Mouse (Mus musculus) CH12.LX (cell line): ENCODE data around the gene Itgb2. TPM values are rescaled to one million over a fixed set of nuclear protein-coding genes. Genes with fewer than 3 reads are reported as not detected.

ENCODE experiments used
- DNase-seq: peaks from one replicate; pipeline ENCODE4 v3.0.0-alpha.2; 2013; ENCODE audit errors: extremely low read depth
- H3K27ac ChIP-seq: 2 replicates; pipeline ENCODE4 v1.5.1; 2012; ENCODE audit warnings: low read depth, mild to moderate bottlenecking, control low read depth, moderate library complexity; ENCODE audit not compliant: insufficient read depth
- H3K27me3 ChIP-seq: replicated peaks from 2 replicates; pipeline ENCODE3; 2012; ENCODE audit warnings: inconsistent platforms
- H3K36me3 ChIP-seq, 2 experiments: replicated peaks in 1 of 2; 2 replicates each; pipeline versions ENCODE3 to v1.6.1; 2012; ENCODE audit warnings: inconsistent platforms in 1 of 2, low read length in 1 of 2, mild to moderate bottlenecking in 1 of 2, mixed read lengths in 1 of 2, moderate library complexity in 1 of 2; ENCODE audit not compliant: control insufficient read depth in 1 of 2, insufficient read depth in 1 of 2
- H3K4me1 ChIP-seq, 2 experiments: 2 replicates each; pipeline ENCODE4 v1.6.1; 2012; ENCODE audit warnings: inconsistent platforms in 1 of 2, moderate library complexity in 1 of 2; ENCODE audit not compliant: insufficient read depth in 2 of 2, control insufficient read depth in 1 of 2
- H3K4me2 ChIP-seq: 2 replicates; pipeline ENCODE4 v1.6.1; 2012; ENCODE audit warnings: low read depth, mild to moderate bottlenecking, control low read depth; ENCODE audit not compliant: poor library complexity, insufficient read depth, severe bottlenecking
- H3K4me3 ChIP-seq, 3 experiments: fragments of 150-350 bp in 1 of 3; sonication (generic) in 1 of 3; replicated peaks in 1 of 3; 2 replicates each; pipeline versions ENCODE3 to v1.5.1; 2011 to 2012; ENCODE audit warnings: low read depth in 2 of 3, low read length in 2 of 3, mild to moderate bottlenecking in 2 of 3, moderate library complexity in 2 of 3, control low read depth in 1 of 3, improper control_type of control experiment in 1 of 3, inconsistent platforms in 1 of 3, mixed read lengths in 1 of 3; ENCODE audit not compliant: poor library complexity in 1 of 3
- H3K79me2 ChIP-seq: replicated peaks from 2 replicates; pipeline ENCODE4 v1.6.1; 2012; ENCODE audit warnings: mild to moderate bottlenecking, moderate library complexity; ENCODE audit not compliant: control insufficient read depth, poor library complexity, insufficient read depth, severe bottlenecking; ENCODE audit errors: extremely low read depth
- H3K9ac ChIP-seq: 2 replicates; pipeline ENCODE4 v1.6.1; 2012; ENCODE audit warnings: low read depth, mild to moderate bottlenecking, control low read depth, moderate library complexity; ENCODE audit not compliant: insufficient read depth
- H3K9me3 ChIP-seq: replicated peaks from 2 replicates; pipeline ENCODE3; 2012; ENCODE audit warnings: low read length, inconsistent platforms, mixed read lengths
- CHD1 ChIP-seq: IDR thresholded peaks from 2 replicates; pipeline ENCODE4 v1.6.1; 2012; ENCODE audit warnings: low read depth, low read length, improper control_type of control experiment, inconsistent platforms
- E2F4 ChIP-seq: IDR thresholded peaks from 2 replicates; pipeline ENCODE4 v1.6.1; 2011; ENCODE audit warnings: low read depth, low read length, improper control_type of control experiment; ENCODE audit not compliant: insufficient replicate concordance
- ELF1 ChIP-seq: IDR thresholded peaks from 2 replicates; pipeline ENCODE4 v1.6.1; 2014; ENCODE audit warnings: low read depth, mild to moderate bottlenecking, inconsistent platforms, low read length, improper control_type of control experiment
- ETS1 ChIP-seq: conservative IDR thresholded peaks from 2 replicates; pipeline ENCODE4 v1.6.1; 2012; ENCODE audit warnings: low read depth, mild to moderate bottlenecking, inconsistent platforms, low read length, improper control_type of control experiment, moderate library complexity
- HCFC1 ChIP-seq: IDR thresholded peaks from 2 replicates; pipeline ENCODE4 v1.6.1; 2012; ENCODE audit warnings: low read depth, mild to moderate bottlenecking, inconsistent platforms, low read length, improper control_type of control experiment
- JUN ChIP-seq: IDR thresholded peaks from 2 replicates; pipeline ENCODE4 v1.6.1; 2011; ENCODE audit warnings: low read depth, mild to moderate bottlenecking, low read length, improper control_type of control experiment, moderate library complexity; ENCODE audit not compliant: insufficient read depth
- KAT2A ChIP-seq: IDR thresholded peaks from 2 replicates; pipeline ENCODE4 v1.6.1; 2012; ENCODE audit warnings: low read length, improper control_type of control experiment, inconsistent platforms; ENCODE audit not compliant: insufficient replicate concordance
- MAX ChIP-seq: IDR thresholded peaks from 2 replicates; pipeline ENCODE4 v1.6.1; 2011; ENCODE audit warnings: low read length, improper control_type of control experiment
- NRF1 ChIP-seq: IDR thresholded peaks from 2 replicates; pipeline ENCODE4 v1.6.1; 2014; ENCODE audit warnings: low read depth, mild to moderate bottlenecking, inconsistent platforms, low read length, improper control_type of control experiment, moderate library complexity
- POLR2A ChIP-seq: IDR thresholded peaks from 2 replicates; pipeline ENCODE4 v1.6.1; 2011; ENCODE audit warnings: low read depth, mild to moderate bottlenecking, improper control_type of control experiment, low read length
- RAD21 ChIP-seq: IDR thresholded peaks from 2 replicates; pipeline ENCODE4 v1.6.1; 2011; ENCODE audit warnings: low read depth, mild to moderate bottlenecking, low read length, improper control_type of control experiment, moderate library complexity
- SIN3A ChIP-seq: IDR thresholded peaks from 2 replicates; pipeline ENCODE4 v1.6.1; 2012; ENCODE audit warnings: low read length, improper control_type of control experiment, inconsistent platforms
- SMC3 ChIP-seq: IDR thresholded peaks from 2 replicates; pipeline ENCODE4 v1.6.1; 2011; ENCODE audit warnings: low read depth, low read length, improper control_type of control experiment
- TBP ChIP-seq: conservative IDR thresholded peaks from 2 replicates; pipeline ENCODE4 v1.6.1; 2011; ENCODE audit warnings: low read depth, low read length, improper control_type of control experiment
- TCF12 ChIP-seq: IDR thresholded peaks from 2 replicates; pipeline ENCODE4 v1.6.1; 2014; ENCODE audit warnings: low read depth, mild to moderate bottlenecking, inconsistent platforms, low read length, improper control_type of control experiment
- dilution Hi-C: fragments of 300-500 bp; cut with MboI; formaldehyde crosslinking; loops from 2 replicates; pipeline ENCODE4 v1.14.3; 2020; ENCODE audit warnings: low sequenced_read_pairs; ENCODE audit not compliant: extremely low pct_unique_long_range_greater_than_20kb, extremely low pct_ligation_motif_present
- in situ Hi-C: fragments of 300-500 bp; cut with MboI; formaldehyde crosslinking; loops from 3 replicates; pipeline ENCODE4 v1.14.3; 2019; ENCODE audit warnings: low sequenced_read_pairs, low pct_ligation_motif_present, low pct_unique_long_range_greater_than_20kb, mixed read lengths
- polyA plus RNA-seq: library from polyadenylated mRNA; unstranded; fragments of >175 nt; gene quantifications from 2 replicates; pipeline ENCODE4 v1.2.1, GENCODE M21; 2012; ENCODE audit warnings: low read depth; ENCODE audit not compliant: insufficient read length
- total RNA-seq, 2 experiments: library from RNA; depleted of rRNA; stranded (reverse); fragments of 300-350 nt in 1 of 2; fragments of >200 nt in 1 of 2; gene quantifications; 2 replicates each; pipeline ENCODE4 v1.2.3; 2012 to 2014

The Itgb2 gene
- total and polyA plus RNA-seq, 3 experiments, result 32.6 to 54.1 (median 40.2) TPM

- Histone ChIP-seq H3K9me3 (no peaks in the 10 kb centered on the region), H3K79me2 (no peaks in the 10 kb centered on the region), H3K9ac (no peak overlapping the region), H3K4me1 (no peaks in the 10 kb centered on the region), H3K4me2 (no peak overlapping the region), H3K36me3 (peaks cover 49 to 88% of the 10 kb centered on the region in 2 experiments), H3K27ac (no peak overlapping the region), H3K4me3 (no peak overlapping the region), H3K27me3 (no peaks in the 10 kb centered on the region)
- no peak for TF ChIP-seq NRF1
- no peak for TF ChIP-seq MAX
- no peak for TF ChIP-seq SMC3
- TF ChIP-seq CHD1, result no peak
- no peak for TF ChIP-seq HCFC1
- no peak for TF ChIP-seq KAT2A
- no peak for TF ChIP-seq TBP
- no peak for TF ChIP-seq JUN
- no peak for TF ChIP-seq SIN3A
- no peak for TF ChIP-seq POLR2A
- TF ChIP-seq ETS1, result no peak
- no peak for TF ChIP-seq TCF12
- TF ChIP-seq E2F4, result no peak
- TF ChIP-seq ELF1, result no peak
- TF ChIP-seq RAD21, result no peak
- no peak for DNase-seq
- in situ Hi-C loops, result no loop called here
- dilution Hi-C loops, result no loop called here
Observed at GRCm38 (mm10) chr10:77613409-77613808, 83.4 kb downstream of the Itgb2 start.

Other genes with a start within 250 kb of the Itgb2 start
- 1.7 and 2.3 TPM in 2 replicates for gene Adarb1, start 112.0 kb upstream of the Itgb2 start, total RNA-seq (2012; rRNA removed)
- gene Adarb1, start 112.0 kb upstream of the Itgb2 start, total RNA-seq (2014; rRNA removed), result 2.0 and 3.5 TPM in 2 replicates
- 2.4 and 2.9 TPM in 2 replicates for gene Adarb1, start 112.0 kb upstream of the Itgb2 start, polyA plus RNA-seq
- gene Fam207a, start 14.5 kb upstream of the Itgb2 start, total RNA-seq (2012; rRNA removed), result 46.1 and 56.1 TPM in 2 replicates
- 42.4 and 43.1 TPM in 2 replicates for gene Fam207a, start 14.5 kb upstream of the Itgb2 start, total RNA-seq (2014; rRNA removed)
- 65.4 and 88.6 TPM in 2 replicates for gene Fam207a, start 14.5 kb upstream of the Itgb2 start, polyA plus RNA-seq
- gene Pttg1ip, start 51.5 kb downstream of the Itgb2 start, total RNA-seq (2012; rRNA removed), result 20.7 and 21.7 TPM in 2 replicates
- 24.2 and 25.3 TPM in 2 replicates for gene Pttg1ip, start 51.5 kb downstream of the Itgb2 start, total RNA-seq (2014; rRNA removed)
- gene Pttg1ip, start 51.5 kb downstream of the Itgb2 start, polyA plus RNA-seq, result 18.9 and 20.3 TPM in 2 replicates
- gene Sumo3, start 75.8 kb downstream of the Itgb2 start, total RNA-seq (2012; rRNA removed), result 54.4 and 57.2 TPM in 2 replicates
- gene Sumo3, start 75.8 kb downstream of the Itgb2 start, total RNA-seq (2014; rRNA removed), result 81.2 TPM in 2 replicates
- gene Sumo3, start 75.8 kb downstream of the Itgb2 start, polyA plus RNA-seq, result 87.9 and 130 TPM in 2 replicates
- gene Gm49325, start 75.9 kb downstream of the Itgb2 start, total RNA-seq (2012; rRNA removed), result 0.55 TPM in 1 of 2 replicates, not detected in the other
- 1.1 TPM in 1 of 2 replicates, not detected in the other for gene Gm49325, start 75.9 kb downstream of the Itgb2 start, total RNA-seq (2014; rRNA removed)
- gene Gm49325, start 75.9 kb downstream of the Itgb2 start, polyA plus RNA-seq, result 26.9 and 54.0 TPM in 2 replicates
- 28.7 and 41.2 TPM in 2 replicates for gene Ube2g2, start 92.0 kb downstream of the Itgb2 start, total RNA-seq (2012; rRNA removed)
- gene Ube2g2, start 92.0 kb downstream of the Itgb2 start, total RNA-seq (2014; rRNA removed), result 32.6 and 40.8 TPM in 2 replicates
- gene Ube2g2, start 92.0 kb downstream of the Itgb2 start, polyA plus RNA-seq, result 59.4 and 72.2 TPM in 2 replicates
- gene Tspear, start 156.3 kb downstream of the Itgb2 start, total RNA-seq (2012; rRNA removed), result 0.17 and 0.42 TPM in 2 replicates
- gene Tspear, start 156.3 kb downstream of the Itgb2 start, total RNA-seq (2014; rRNA removed), result 0.09 TPM in 1 of 2 replicates, not detected in the other
- 0.11 TPM in 1 of 2 replicates, not detected in the other for gene Tspear, start 156.3 kb downstream of the Itgb2 start, polyA plus RNA-seq
- not detected in 2 replicates for gene Gm19402, start 160.5 kb downstream of the Itgb2 start, total RNA-seq (2012; rRNA removed)
- gene Gm19402, start 160.5 kb downstream of the Itgb2 start, total RNA-seq (2014; rRNA removed), result not detected in 2 replicates
- not detected in 2 replicates for gene Gm19402, start 160.5 kb downstream of the Itgb2 start, polyA plus RNA-seq
- not detected in 2 replicates for gene Gm9508, start 167.0 kb downstream of the Itgb2 start, total RNA-seq (2012; rRNA removed)
- not detected in 2 replicates for gene Gm9508, start 167.0 kb downstream of the Itgb2 start, total RNA-seq (2014; rRNA removed)
- not detected in 2 replicates for gene Gm9508, start 167.0 kb downstream of the Itgb2 start, polyA plus RNA-seq
- gene Gm10272, start 176.4 kb downstream of the Itgb2 start, total RNA-seq (2012; rRNA removed), result not detected in 2 replicates
- gene Gm10272, start 176.4 kb downstream of the Itgb2 start, total RNA-seq (2014; rRNA removed), result not detected in 2 replicates
- not detected in 2 replicates for gene Gm10272, start 176.4 kb downstream of the Itgb2 start, polyA plus RNA-seq
- not detected in 2 replicates for gene Gm10024, start 181.2 kb downstream of the Itgb2 start, total RNA-seq (2012; rRNA removed)
- gene Gm10024, start 181.2 kb downstream of the Itgb2 start, total RNA-seq (2014; rRNA removed), result not detected in 2 replicates
- not detected in 2 replicates for gene Gm10024, start 181.2 kb downstream of the Itgb2 start, polyA plus RNA-seq
- gene Gm10142, start 185.6 kb downstream of the Itgb2 start, total RNA-seq (2012; rRNA removed), result not detected in 2 replicates
- gene Gm10142, start 185.6 kb downstream of the Itgb2 start, total RNA-seq (2014; rRNA removed), result not detected in 2 replicates
- not detected in 2 replicates for gene Gm10142, start 185.6 kb downstream of the Itgb2 start, polyA plus RNA-seq
- not detected in 2 replicates for gene Krtap12-1, start 190.3 kb downstream of the Itgb2 start, total RNA-seq (2012; rRNA removed)
- gene Krtap12-1, start 190.3 kb downstream of the Itgb2 start, total RNA-seq (2014; rRNA removed), result not detected in 2 replicates
- gene Krtap12-1, start 190.3 kb downstream of the Itgb2 start, polyA plus RNA-seq, result not detected in 2 replicates
- gene Gm10100, start 196.2 kb downstream of the Itgb2 start, total RNA-seq (2012; rRNA removed), result not detected in 2 replicates
- not detected in 2 replicates for gene Gm10100, start 196.2 kb downstream of the Itgb2 start, total RNA-seq (2014; rRNA removed)
- gene Gm10100, start 196.2 kb downstream of the Itgb2 start, polyA plus RNA-seq, result not detected in 2 replicates
- gene Gm18596, start 212.4 kb downstream of the Itgb2 start, total RNA-seq (2012; rRNA removed), result not detected in 2 replicates
- not detected in 2 replicates for gene Gm18596, start 212.4 kb downstream of the Itgb2 start, total RNA-seq (2014; rRNA removed)
- not detected in 2 replicates for gene Gm18596, start 212.4 kb downstream of the Itgb2 start, polyA plus RNA-seq
- not detected in 2 replicates for gene Gm9736, start 221.1 kb downstream of the Itgb2 start, total RNA-seq (2012; rRNA removed)
- gene Gm9736, start 221.1 kb downstream of the Itgb2 start, total RNA-seq (2014; rRNA removed), result not detected in 2 replicates
- not detected in 2 replicates for gene Gm9736, start 221.1 kb downstream of the Itgb2 start, polyA plus RNA-seq
- gene Gm3233, start 229.4 kb downstream of the Itgb2 start, total RNA-seq (2012; rRNA removed), result not detected in 2 replicates
- gene Gm3233, start 229.4 kb downstream of the Itgb2 start, total RNA-seq (2014; rRNA removed), result not detected in 2 replicates
- not detected in 2 replicates for gene Gm3233, start 229.4 kb downstream of the Itgb2 start, polyA plus RNA-seq
- not detected in 2 replicates for gene Gm3238, start 241.1 kb downstream of the Itgb2 start, total RNA-seq (2012; rRNA removed)
- gene Gm3238, start 241.1 kb downstream of the Itgb2 start, total RNA-seq (2014; rRNA removed), result not detected in 2 replicates
- not detected in 2 replicates for gene Gm3238, start 241.1 kb downstream of the Itgb2 start, polyA plus RNA-seq
- gene Gm7138, start 246.7 kb downstream of the Itgb2 start, total RNA-seq (2012; rRNA removed), result not detected in 2 replicates
- gene Gm7138, start 246.7 kb downstream of the Itgb2 start, total RNA-seq (2014; rRNA removed), result not detected in 2 replicates
- gene Gm7138, start 246.7 kb downstream of the Itgb2 start, polyA plus RNA-seq, result not detected in 2 replicates